Mouse (Mus musculus) G1E (cell line): ENCODE results near the gene Mettl5.

ENCODE experiments used
- CTCF ChIP-seq: IDR thresholded peaks from 2 replicates; pipeline ENCODE4 v1.5.1; 2012; ENCODE audit warnings: low read depth, low read length, inconsistent platforms, mixed read lengths
- GATA1 ChIP-seq: IDR thresholded peaks from 2 replicates; pipeline ENCODE4 v1.6.1; 2012; ENCODE audit warnings: borderline replicate concordance, low read length, inconsistent platforms, mixed read lengths
- GATA2 ChIP-seq: IDR thresholded peaks from 2 replicates; pipeline ENCODE4 v1.6.1; 2012; ENCODE audit warnings: low read depth, low read length, inconsistent platforms, borderline replicate concordance
- POLR2AphosphoS5 ChIP-seq: IDR thresholded peaks from 2 replicates; pipeline ENCODE4 v1.6.1; 2012; ENCODE audit warnings: low read depth, low read length, inconsistent platforms; ENCODE audit not compliant: insufficient replicate concordance
- TAL1 ChIP-seq: conservative IDR thresholded peaks from 2 replicates; pipeline ENCODE4 v1.6.1; 2012; ENCODE audit warnings: low read depth, low read length, inconsistent platforms, mixed read lengths

GRCm38 (mm10) chr2:69897618-69898575 is 12.5 kb upstream of the Mettl5 start:
- TF ChIP-seq CTCF (no peak), GATA1 (no peak), POLR2AphosphoS5 (no peak), TAL1 (no peak), GATA2 (no peak)
